Mouse (Mus musculus) Muller cell, postnatal 12 days (primary cell): ENCODE results near the gene Egfr.

Experiments used
- DNase-seq: peaks from one replicate; pipeline ENCODE4 v3.0.0-alpha.2; 2015; ENCODE audit errors: inconsistent ontology term

Egfr gene

GRCm38 (mm10) chr11:16752007-16752348 lies at the start of gene Egfr:
Gene Egfr (plus strand): TSS chr11:16752203.
- DNase-seq = peak; percentile 92

GRCm38 (mm10) chr11:16703221-16703620 lies 48.8 kb upstream of the Egfr start:
- no peak for DNase-seq

- DNase-seq = no peak
Observed at GRCm38 (mm10) chr11:16735083-16735644, 16.8 kb upstream of the Egfr start.

GRCm38 (mm10) chr11:16737323-16737722 lies 14.7 kb upstream of the Egfr start:
- no peak for DNase-seq

- DNase-seq = no peak
Observed at GRCm38 (mm10) chr11:16738691-16739090, 13.3 kb upstream of the Egfr start.

- DNase-seq = no peak
Observed at GRCm38 (mm10) chr11:16739155-16739554, 12.8 kb upstream of the Egfr start.

GRCm38 (mm10) chr11:16740691-16741611 lies 11.1 kb upstream of the Egfr start:
- DNase-seq = no peak

- no peak for DNase-seq
Observed at GRCm38 (mm10) chr11:16742251-16742650, 9.8 kb upstream of the Egfr start.

GRCm38 (mm10) chr11:16742821-16743220 lies 9.2 kb upstream of the Egfr start:
- DNase-seq = no peak

- DNase-seq = no peak
Observed at GRCm38 (mm10) chr11:16751457-16751982, 483 bp upstream of the Egfr start.

GRCm38 (mm10) chr11:16752349-16753153 lies 548 bp downstream of the Egfr start:
- DNase-seq = peak; percentile 70

GRCm38 (mm10) chr11:16753154-16754040 lies 1.4 kb downstream of the Egfr start:
- DNase-seq = no peak

- DNase-seq = no peak
Observed at GRCm38 (mm10) chr11:16759930-16760329, 7.9 kb downstream of the Egfr start.

GRCm38 (mm10) chr11:16761184-16761583 lies 9.2 kb downstream of the Egfr start:
- no peak for DNase-seq

- DNase-seq = no peak
Observed at GRCm38 (mm10) chr11:16766038-16766815, 14.2 kb downstream of the Egfr start.

- no peak for DNase-seq
Observed at GRCm38 (mm10) chr11:16767984-16768383, 16.0 kb downstream of the Egfr start.

- no peak for DNase-seq
Observed at GRCm38 (mm10) chr11:16769276-16769675, 17.3 kb downstream of the Egfr start.

GRCm38 (mm10) chr11:16769709-16770303 lies 17.8 kb downstream of the Egfr start:
- peak; percentile 65 for DNase-seq

- DNase-seq = no peak
Observed at GRCm38 (mm10) chr11:16770966-16771365, 19.0 kb downstream of the Egfr start.

GRCm38 (mm10) chr11:16772717-16773116 lies 20.7 kb downstream of the Egfr start:
- no peak for DNase-seq
